Mouse (Mus musculus): ENCODE data around the gene Pm20d1. TPM values are rescaled to one million over a fixed set of nuclear protein-coding genes. Genes with fewer than 3 reads are reported as not detected.

Pm20d1 gene
- polyA plus RNA-seq, 1 experiment from 2014 or later, result 1.8 TPM

DNA sequence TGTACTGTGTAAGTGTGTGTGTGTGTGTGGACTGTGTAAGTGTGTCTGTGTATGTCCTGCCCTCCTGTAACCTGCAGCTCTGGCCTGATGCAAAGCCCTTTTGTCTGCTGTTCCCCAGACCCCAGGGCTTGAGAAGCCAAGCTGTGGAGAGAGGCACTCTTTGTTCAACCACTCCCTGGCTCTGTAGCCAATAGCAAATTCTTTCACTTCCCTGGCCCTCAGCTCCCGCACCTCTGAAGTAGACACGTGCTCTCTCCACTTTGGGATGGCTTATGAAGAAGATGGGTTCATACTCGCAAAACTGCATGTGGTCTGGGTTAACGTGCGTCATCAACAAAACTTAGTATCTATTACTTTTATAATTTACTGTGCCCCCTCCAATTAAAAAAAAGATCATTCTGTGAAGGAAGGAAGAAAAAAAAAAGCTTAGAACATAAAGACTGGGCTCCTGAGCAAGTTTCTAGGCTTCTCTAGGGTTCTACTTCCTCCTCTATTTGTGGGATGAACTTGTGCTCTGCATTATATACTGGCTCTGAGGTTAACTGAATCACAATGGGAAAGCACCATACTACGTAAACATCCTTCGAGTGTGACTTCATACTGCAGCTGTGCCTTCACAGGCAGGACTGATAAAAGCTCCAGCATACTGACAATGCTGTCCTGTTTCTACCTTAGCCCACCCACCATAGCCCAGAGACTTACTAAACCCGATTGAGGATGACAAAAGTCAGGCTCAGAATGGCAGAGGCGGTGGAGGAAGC is 37.3 kb upstream of the Pm20d1 start:
- Histone ChIP-seq H3K9me3 (replicated peaks) (no peaks in the 10 kb centered on the region), H3K27ac (no peak overlapping the region), H3K4me3 (no peak overlapping the region), H3K27me3 (no peaks in the 10 kb centered on the region), H3K4me1 (replicated peaks) (peaks cover 22% of the 10 kb centered on the region), H3K36me3 (no peaks in the 10 kb centered on the region), H3K9ac (no peak overlapping the region), H3K4me2 (no peak overlapping the region)
- 57% methylated on average over 9 of the region's 9 CpGs for WGBS
- no peak for ATAC-seq (replicated peaks; ENCODE audit: insufficient number of reproducible peaks, insufficient read depth, low FRiP score, low read depth)

DNA sequence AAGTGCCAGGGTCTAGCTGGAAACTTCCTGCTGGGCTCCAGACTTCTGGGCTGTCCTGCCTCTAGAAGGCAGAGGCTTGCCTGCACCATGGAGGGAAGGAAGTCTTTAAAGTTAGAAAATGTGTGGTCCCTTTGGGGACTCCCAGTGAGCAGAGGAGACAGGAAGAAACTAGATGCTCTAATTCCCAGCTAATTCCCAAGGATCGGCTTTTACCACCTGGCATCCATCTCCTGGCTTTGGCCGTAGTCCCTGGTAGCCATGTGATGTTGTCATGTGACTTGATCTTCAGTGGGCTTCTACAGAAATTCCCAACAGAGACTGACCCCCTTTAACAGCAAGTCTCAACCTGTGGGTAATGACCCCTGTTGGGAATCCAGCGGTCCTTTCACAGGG is 36.8 kb upstream of the Pm20d1 start:
- 79% methylated on average over 3 of the region's 3 CpGs for WGBS
- Histone ChIP-seq H3K4me1 (replicated peaks) (peaks cover 19% of the 10 kb centered on the region), H3K27me3 (no peaks in the 10 kb centered on the region), H3K27ac (no peak overlapping the region), H3K4me3 (no peak overlapping the region), H3K9ac (no peak overlapping the region), H3K36me3 (no peaks in the 10 kb centered on the region), H3K9me3 (replicated peaks) (no peaks in the 10 kb centered on the region), H3K4me2 (no peak overlapping the region)
- ATAC-seq (replicated peaks; ENCODE audit: insufficient number of reproducible peaks, insufficient read depth, low FRiP score, low read depth), result no peak

DNA sequence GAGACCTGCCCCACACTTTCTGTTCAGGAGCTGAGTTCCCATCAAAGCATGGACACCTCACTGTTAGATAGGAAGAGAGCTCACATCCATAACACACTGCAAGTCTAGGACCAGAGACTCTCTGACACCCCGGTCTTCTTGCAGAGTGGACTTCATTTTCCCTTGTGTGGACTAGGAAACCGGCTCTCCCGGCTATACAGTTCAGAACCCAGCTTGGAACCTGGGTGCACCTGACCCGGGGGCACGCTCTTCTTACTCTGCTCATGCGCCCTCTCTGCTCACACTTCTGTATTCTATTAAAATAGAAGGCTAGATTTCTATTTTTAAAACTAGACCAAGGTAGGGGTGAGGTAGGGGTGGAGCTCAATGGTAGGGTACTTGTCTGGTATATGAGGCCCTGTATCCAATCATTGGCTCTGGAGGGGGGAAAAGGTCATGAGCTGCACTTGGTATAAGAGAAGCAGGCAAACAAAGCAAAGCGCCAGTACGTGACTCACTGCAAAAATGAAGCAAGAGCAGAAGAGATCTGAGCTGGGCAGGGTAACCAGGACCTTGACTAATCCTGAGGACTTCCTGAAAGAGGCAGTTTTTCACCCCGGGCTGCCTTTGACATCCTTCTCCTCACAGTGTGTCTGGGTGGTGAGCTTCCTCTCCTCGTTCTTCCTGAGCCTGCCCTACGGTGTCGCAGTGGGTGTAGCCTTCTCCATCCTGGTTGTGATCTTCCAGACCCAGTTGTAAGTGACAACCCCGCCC is 35.9 kb upstream of the Pm20d1 start:
- Histone ChIP-seq H3K9me3 (replicated peaks) (no peaks in the 10 kb centered on the region), H3K4me3 (no peak overlapping the region), H3K4me1 (replicated peaks) (peaks cover 18% of the 10 kb centered on the region), H3K27me3 (no peaks in the 10 kb centered on the region), H3K27ac (no peak overlapping the region), H3K36me3 (no peaks in the 10 kb centered on the region), H3K4me2 (no peak overlapping the region), H3K9ac (no peak overlapping the region)
- 69% methylated on average over 13 of the region's 13 CpGs for WGBS
- ATAC-seq (replicated peaks; ENCODE audit: insufficient number of reproducible peaks, insufficient read depth, low FRiP score, low read depth), result 0 out of 2 replicates have a peak, but pooled peaks have one; percentile 24

DNA sequence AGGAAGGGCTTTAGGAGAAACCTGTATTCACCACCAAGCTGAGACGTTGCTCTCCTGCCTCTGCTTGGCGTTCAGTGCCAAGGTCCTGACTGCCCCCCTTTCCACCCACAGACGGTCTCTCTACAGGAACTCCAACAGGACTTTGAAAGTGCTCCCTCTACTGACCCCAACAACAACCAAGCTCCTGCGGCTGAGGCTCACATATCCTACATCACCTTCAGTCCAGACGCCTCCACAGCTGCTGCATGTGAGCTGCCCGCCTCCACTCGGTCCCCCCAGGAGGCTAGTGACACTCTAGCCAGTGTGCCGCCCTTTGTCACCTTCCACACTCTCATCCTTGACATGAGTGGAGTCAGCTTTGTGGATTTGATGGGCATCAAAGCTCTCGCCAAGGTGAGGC is 33.5 kb upstream of the Pm20d1 start:
- no peak for ATAC-seq (replicated peaks; ENCODE audit: insufficient number of reproducible peaks, insufficient read depth, low FRiP score, low read depth)
- Histone ChIP-seq H3K27ac (no peak overlapping the region), H3K4me2 (no peak overlapping the region), H3K9ac (no peak overlapping the region), H3K4me3 (no peak overlapping the region), H3K4me1 (replicated peaks) (peaks cover 18% of the 10 kb centered on the region), H3K9me3 (replicated peaks) (no peaks in the 10 kb centered on the region), H3K36me3 (no peaks in the 10 kb centered on the region), H3K27me3 (peaks cover 3% of the 10 kb centered on the region; the same call in 1 of the 2 replicates)
- WGBS, result 40% methylated on average over 9 of the region's 9 CpGs

DNA sequence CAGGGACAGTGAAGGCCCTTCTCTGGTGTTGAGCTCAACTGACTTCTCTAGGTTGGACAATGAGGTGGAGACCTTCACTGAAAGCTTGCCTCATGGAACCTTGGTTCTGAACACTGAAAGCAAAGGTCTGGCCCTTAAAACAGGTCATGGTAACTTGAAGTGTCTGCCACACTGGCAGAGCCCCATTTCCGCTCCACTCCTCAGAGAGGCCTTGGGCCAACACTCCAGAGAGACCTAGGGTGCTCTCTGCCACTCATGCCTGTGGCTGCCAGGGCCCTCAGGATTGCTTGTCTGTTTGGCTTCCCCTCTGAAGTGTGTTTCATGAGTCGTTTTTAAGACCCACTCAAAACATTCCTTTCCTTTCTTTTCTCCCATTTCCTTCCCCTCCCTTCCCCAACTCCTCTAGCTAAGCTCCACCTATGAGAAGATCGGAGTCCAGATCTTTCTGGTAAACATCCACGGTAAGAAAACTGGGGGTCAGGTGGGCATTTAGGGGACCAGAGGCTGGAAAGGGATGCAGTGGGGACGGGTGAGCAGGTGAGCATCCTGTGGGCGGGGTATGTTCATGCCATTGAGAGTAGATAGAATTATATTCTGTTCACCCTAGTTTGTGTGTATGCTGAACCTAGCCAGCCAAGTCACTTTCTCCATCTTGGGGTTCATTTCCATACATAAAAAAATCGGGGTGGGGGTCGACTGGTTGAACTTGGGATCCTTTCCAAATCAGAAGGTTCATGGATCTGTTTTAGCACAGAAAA is 32.4 kb upstream of the Pm20d1 start:
- ATAC-seq (replicated peaks; ENCODE audit: insufficient number of reproducible peaks, insufficient read depth, low FRiP score, low read depth), result no peak
- Histone ChIP-seq H3K27ac (no peak overlapping the region), H3K4me3 (no peak overlapping the region), H3K9me3 (replicated peaks) (no peaks in the 10 kb centered on the region), H3K4me1 (replicated peaks) (peaks cover 15% of the 10 kb centered on the region), H3K9ac (no peak overlapping the region), H3K27me3 (peaks cover 3% of the 10 kb centered on the region; the same call in 1 of the 2 replicates), H3K4me2 (no peak overlapping the region), H3K36me3 (no peaks in the 10 kb centered on the region)
- WGBS, result 50% methylated on average over 8 of the region's 8 CpGs

DNA sequence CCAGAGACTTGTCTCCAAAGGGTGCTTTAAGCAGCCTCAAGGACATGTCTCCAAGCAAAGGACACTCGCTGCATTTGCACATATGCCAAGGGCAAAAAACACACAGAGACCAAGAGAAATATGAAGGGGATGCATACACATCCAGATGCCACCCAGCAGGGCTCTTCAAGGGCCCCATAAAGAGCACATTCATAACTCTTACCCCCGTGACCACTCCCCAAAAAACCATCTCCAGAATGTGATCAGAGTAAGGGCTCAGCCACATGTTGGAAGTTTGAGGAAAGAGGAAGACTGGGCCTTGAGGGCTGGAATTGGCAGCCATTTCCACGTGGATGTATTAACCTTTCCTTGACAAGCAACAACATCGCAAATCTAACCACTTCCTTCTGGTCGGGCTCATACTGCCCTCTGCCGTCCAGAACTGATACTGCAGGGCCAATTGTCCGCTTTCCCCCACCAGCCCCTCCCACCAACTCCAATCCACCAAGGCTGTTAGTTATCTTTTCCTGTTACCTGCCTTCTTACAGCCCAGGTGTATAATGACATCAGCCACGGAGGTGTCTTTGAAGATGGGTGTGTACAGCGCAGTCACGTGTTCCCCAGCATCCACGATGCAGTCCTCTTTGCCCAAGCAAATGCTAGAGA is 31.7 kb upstream of the Pm20d1 start:
- H3K9me3 ChIP-seq (replicated peaks), result no peaks in the 10 kb centered on the region
- no peak for ATAC-seq (replicated peaks; ENCODE audit: insufficient number of reproducible peaks, insufficient read depth, low FRiP score, low read depth)
- peaks cover 13% of the 10 kb centered on the region for H3K4me1 ChIP-seq (replicated peaks)
- 11% methylated on average over 11 of the region's 11 CpGs for WGBS
- H3K9ac ChIP-seq, result no peak overlapping the region
- H3K4me3 ChIP-seq, result no peak overlapping the region
- H3K36me3 ChIP-seq, result no peaks in the 10 kb centered on the region
- peaks cover 3% of the 10 kb centered on the region; the same call in 1 of the 2 replicates for H3K27me3 ChIP-seq
- no peak overlapping the region for H3K27ac ChIP-seq
- no peak overlapping the region for H3K4me2 ChIP-seq

DNA sequence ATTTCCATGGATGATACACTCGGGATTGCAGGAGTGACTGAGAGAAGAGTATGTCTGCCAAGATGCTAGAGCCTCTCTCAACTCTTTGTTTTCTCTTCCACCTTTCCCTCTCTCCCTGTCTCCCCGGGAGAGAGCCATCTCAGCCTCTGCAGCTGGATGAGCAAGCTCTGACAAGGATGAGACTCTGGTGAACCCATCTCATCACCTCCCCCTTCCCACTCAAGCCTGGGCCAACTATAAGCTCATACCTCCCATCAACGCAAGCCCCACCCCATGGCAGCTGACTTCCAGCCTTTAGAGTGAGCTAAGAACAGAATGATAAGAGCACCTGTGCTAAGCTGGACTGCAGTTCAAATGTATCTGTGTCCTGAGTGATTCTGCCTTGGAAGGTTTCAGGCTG is 27.9 kb upstream of the Pm20d1 start:
- ATAC-seq (replicated peaks; ENCODE audit: insufficient number of reproducible peaks, insufficient read depth, low FRiP score, low read depth), result no peak
- H3K4me2 ChIP-seq, result no peak overlapping the region
- no peak overlapping the region for H3K27ac ChIP-seq
- 58% methylated on average over 3 of the region's 3 CpGs for WGBS
- H3K4me3 ChIP-seq, result no peak overlapping the region
- H3K27me3 ChIP-seq, result peaks cover 3% of the 10 kb centered on the region; the same call in 1 of the 2 replicates
- peaks cover 10% of the 10 kb centered on the region for H3K4me1 ChIP-seq (replicated peaks)
- no peak overlapping the region for H3K9ac ChIP-seq
- H3K9me3 ChIP-seq (replicated peaks), result no peaks in the 10 kb centered on the region
- H3K36me3 ChIP-seq, result no peaks in the 10 kb centered on the region

DNA sequence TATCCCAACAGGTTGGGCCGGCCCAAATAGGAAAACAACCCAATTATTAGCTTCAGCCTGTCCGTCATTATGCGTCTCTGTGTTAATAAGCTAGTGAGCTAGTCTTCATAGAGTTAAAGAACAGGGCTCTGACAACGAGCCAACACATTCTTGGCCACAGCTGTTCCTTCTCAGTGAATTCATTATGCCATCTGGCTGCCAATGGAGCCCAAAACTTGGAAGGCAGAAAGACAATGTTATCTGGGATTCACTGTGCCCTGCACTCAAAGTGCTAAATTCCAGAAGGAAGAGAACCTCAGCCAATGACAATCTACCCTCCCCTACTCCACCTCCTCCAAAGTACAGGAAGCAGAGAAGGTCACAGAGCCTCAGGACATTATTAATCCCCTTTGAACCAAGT is 26.5 kb upstream of the Pm20d1 start:
- Histone ChIP-seq H3K9me3 (replicated peaks) (no peaks in the 10 kb centered on the region), H3K36me3 (no peaks in the 10 kb centered on the region), H3K27me3 (peaks cover 3% of the 10 kb centered on the region; the same call in 1 of the 2 replicates), H3K9ac (no peak overlapping the region), H3K4me3 (no peak overlapping the region), H3K4me1 (replicated peaks) (peaks cover 7% of the 10 kb centered on the region), H3K27ac (peak overlapping the region; percentile 20), H3K4me2 (no peak overlapping the region)
- WGBS, result 44% methylated on average over 4 of the region's 4 CpGs
- ATAC-seq (replicated peaks; ENCODE audit: insufficient number of reproducible peaks, insufficient read depth, low FRiP score, low read depth), result 0 out of 2 replicates have a peak, but pooled peaks have one; percentile 35

DNA sequence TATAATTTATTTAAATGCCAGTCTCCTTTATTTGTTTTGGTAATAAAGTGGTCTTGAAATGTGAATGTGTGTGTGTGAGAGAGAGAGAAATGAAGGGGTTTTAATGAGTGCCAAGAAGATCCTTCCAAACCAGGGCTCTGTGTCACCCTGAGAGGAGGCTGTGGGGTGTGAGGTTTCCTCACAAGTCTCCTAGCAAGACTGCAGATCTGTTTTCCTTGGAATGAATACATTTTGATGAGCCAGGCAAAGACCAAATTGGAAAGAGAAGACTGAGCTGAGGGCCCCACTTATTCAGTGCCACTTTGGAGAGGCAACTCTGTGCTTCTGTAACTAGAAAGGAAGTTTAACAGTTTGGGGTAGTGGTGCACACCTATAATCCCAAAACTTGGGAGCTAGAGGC is 25.7 kb upstream of the Pm20d1 start:
- no peaks in the 10 kb centered on the region for H3K36me3 ChIP-seq
- no peak overlapping the region for H3K4me3 ChIP-seq
- H3K27ac ChIP-seq, result no peak overlapping the region
- H3K9me3 ChIP-seq (replicated peaks), result no peaks in the 10 kb centered on the region
- peaks cover 3% of the 10 kb centered on the region; the same call in 1 of the 2 replicates for H3K27me3 ChIP-seq
- ATAC-seq (replicated peaks; ENCODE audit: insufficient number of reproducible peaks, insufficient read depth, low FRiP score, low read depth), result no peak
- H3K4me2 ChIP-seq, result no peak overlapping the region
- H3K4me1 ChIP-seq (replicated peaks), result peaks cover 7% of the 10 kb centered on the region
- H3K9ac ChIP-seq, result no peak overlapping the region

DNA sequence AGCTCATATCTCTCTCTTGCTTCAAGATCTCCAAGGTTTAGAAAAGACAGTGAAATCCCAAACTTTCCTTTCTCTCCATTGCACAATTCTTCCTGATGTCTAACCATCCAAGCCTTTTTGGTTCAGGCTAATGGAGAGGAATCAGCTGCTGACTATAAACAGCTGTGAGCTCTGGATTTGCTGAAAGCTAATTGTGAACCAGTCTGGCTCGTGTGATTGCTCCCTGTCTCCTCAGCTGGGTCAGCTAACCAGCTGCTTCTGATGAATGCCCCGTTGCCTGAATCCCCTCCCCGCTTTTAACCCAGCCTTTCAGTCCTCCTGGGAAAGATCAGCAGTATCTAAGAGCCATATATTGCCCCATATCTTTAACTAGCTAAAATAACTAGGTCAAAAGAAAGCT is 2.6 kb upstream of the Pm20d1 start:
- H3K9ac ChIP-seq, result no peak overlapping the region
- 40% methylated on average over 3 of the region's 3 CpGs for WGBS
- H3K4me3 ChIP-seq, result no peak overlapping the region
- no peaks in the 10 kb centered on the region for H3K36me3 ChIP-seq
- peaks cover 6% of the 10 kb centered on the region for H3K27me3 ChIP-seq
- H3K9me3 ChIP-seq (replicated peaks), result no peaks in the 10 kb centered on the region
- no peak overlapping the region for H3K4me2 ChIP-seq
- H3K27ac ChIP-seq, result no peak overlapping the region
- no peak for ATAC-seq (replicated peaks; ENCODE audit: insufficient number of reproducible peaks, insufficient read depth, low FRiP score, low read depth)
- H3K4me1 ChIP-seq (replicated peaks), result no peaks in the 10 kb centered on the region; the same call in 1 of the 2 replicates

DNA sequence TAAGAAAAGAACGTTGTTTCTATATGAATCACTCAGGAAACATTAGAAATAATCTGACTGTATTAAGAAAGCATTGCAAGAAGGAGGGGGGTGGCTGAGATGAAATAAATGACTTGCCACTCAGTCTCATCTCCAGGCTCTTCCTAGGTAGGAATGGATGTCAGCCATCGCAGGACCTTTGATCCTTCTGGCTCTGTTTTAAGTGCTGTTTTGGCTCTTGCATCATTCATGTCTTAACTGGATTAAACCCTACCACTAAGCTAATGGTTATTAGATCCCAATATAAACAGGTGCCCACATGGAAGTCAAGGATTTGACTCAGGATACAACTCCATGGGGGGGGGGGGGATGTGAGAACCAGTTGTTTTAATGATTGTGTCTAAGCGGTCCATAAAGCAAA is 2.0 kb upstream of the Pm20d1 start:
- ATAC-seq (replicated peaks; ENCODE audit: insufficient number of reproducible peaks, insufficient read depth, low FRiP score, low read depth), result no peak
- Histone ChIP-seq H3K27ac (no peak overlapping the region), H3K4me2 (no peak overlapping the region), H3K4me3 (no peak overlapping the region), H3K9me3 (replicated peaks) (no peaks in the 10 kb centered on the region), H3K4me1 (replicated peaks) (no peaks in the 10 kb centered on the region; the same call in 1 of the 2 replicates), H3K9ac (no peak overlapping the region), H3K27me3 (peaks cover 6% of the 10 kb centered on the region), H3K36me3 (no peaks in the 10 kb centered on the region)
- WGBS, result 84% methylated on average over 3 of the region's 3 CpGs

All from heart, embryonic 15.5 days (tissue).